Mouse (Mus musculus): ENCODE data around the gene Vpreb1. TPM values are rescaled to one million over a fixed set of nuclear protein-coding genes. Genes with fewer than 3 reads are reported as not detected.
"Not testable (repeated sequence)": the region's sequence is repeated elsewhere in the genome, so short reads cannot be mapped to it uniquely, and the experiment has no call there.

Gene Vpreb1
- polyA plus RNA-seq, 1 experiment from 2014 or later = 13.6 TPM

DNA sequence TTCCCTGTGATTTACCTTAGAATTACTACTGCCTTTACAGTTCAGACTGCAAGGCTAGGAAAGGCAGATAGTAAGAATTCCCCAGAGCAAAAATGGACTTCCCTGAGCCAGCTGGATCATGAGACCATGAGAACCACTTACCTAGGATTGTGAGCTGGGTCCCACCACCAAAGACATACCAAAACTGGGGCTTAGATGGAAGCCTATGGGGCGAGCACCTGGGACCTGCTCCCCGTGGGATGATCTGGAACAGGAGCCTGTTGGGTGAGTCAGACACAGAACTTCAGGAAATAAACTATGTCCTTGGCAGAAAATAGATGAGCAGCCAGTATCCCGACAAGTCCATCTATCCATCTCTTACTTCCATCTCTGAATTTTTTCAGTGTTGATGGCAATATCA, 8.4 kb downstream of the Vpreb1 start:
- DNase-seq (peak; percentile 5), ATAC-seq (no peak)
- H3K36me3 ChIP-seq (replicated peaks; ENCODE audit: insufficient read depth, low read length) = no peaks in the 10 kb centered on the region
- H3K27ac ChIP-seq (ENCODE audit: low read depth) = no peak overlapping the region
- H3K4me3 ChIP-seq (ENCODE audit: low read depth, low read length) = no peak overlapping the region; the same call in 1 of the 2 replicates
- TF ChIP-seq EP300 (IDR thresholded peaks at IDR 0.05; ENCODE audit: low read depth) = no peak
- TF ChIP-seq CTCF (IDR thresholded peaks at IDR 0.05; ENCODE audit: low read depth) = no peak
- peaks cover 16% of the 10 kb centered on the region for H3K4me1 ChIP-seq (ENCODE audit: insufficient read depth)
- no peak overlapping the region for H3K4me2 ChIP-seq (ENCODE audit: low read depth, low read length)
- WGBS (ENCODE audit: insufficient replicate concordance) = 62% methylated on average over 3 of the region's 3 CpGs
- H3K9me3 ChIP-seq (ENCODE audit: low read length) = no peaks in the 10 kb centered on the region
- H3K9ac ChIP-seq (replicated peaks) = no peak overlapping the region
- H3K27me3 ChIP-seq (ENCODE audit: insufficient read depth, low read length) = no peaks in the 10 kb centered on the region

DNA sequence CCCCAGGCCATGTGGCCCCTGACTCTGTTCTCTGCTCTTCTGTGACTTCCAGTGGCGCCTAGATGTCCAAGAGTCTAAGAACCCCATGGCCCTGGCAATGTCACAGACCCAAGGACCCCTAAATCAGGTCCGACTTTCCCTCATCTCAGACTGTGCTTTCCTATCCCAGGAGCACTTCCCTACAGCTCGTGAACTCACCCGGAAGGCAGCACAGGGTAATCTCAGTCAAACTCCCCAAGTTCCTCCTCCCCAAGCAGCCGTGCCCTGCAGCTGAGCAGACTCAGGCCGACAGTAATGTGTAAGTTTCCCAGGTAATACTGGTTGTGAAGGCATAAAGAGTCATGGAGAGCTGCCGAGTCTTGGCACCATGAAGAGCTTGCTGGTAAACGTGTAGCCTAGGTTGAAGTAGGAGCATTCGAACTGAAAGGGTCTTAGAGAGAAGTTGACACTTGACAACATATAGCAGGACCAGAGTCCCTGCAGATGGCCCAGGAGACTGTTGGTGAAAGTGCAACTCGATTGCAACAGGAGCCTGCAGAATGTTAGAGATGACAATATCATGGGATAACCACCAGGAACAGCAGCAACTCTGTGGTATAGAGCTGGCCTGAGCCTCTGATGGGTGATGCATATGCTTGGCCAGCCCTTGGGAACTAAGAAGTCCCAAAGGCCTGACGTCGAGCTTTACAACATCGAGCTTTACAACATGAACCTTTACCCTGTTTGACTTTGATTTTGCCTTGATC, 13.7 kb downstream of the Vpreb1 start:
- H3K4me3 ChIP-seq (ENCODE audit: low read depth, low read length) = no peak overlapping the region
- DNase-seq = peak; percentile 12
- H3K27ac ChIP-seq (ENCODE audit: low read depth) = peak overlapping the region; percentile 44; the same call in 1 of the 2 replicates
- no peaks in the 10 kb centered on the region for H3K36me3 ChIP-seq (replicated peaks; ENCODE audit: insufficient read depth, low read length)
- ATAC-seq = 0 out of 2 replicates have a peak, but pooled peaks have one; percentile 19
- TF ChIP-seq EP300 (IDR thresholded peaks at IDR 0.05; ENCODE audit: low read depth) = no peak
- TF ChIP-seq CTCF (IDR thresholded peaks at IDR 0.05; ENCODE audit: low read depth) = no peak
- no peak overlapping the region for H3K4me2 ChIP-seq (ENCODE audit: low read depth, low read length)
- no peak overlapping the region for H3K9ac ChIP-seq (replicated peaks)
- WGBS (ENCODE audit: insufficient replicate concordance) = 58% methylated on average over 13 of the region's 13 CpGs
- no peaks in the 10 kb centered on the region for H3K27me3 ChIP-seq (ENCODE audit: insufficient read depth, low read length)
- peaks cover 10% of the 10 kb centered on the region for H3K4me1 ChIP-seq (ENCODE audit: insufficient read depth)
- no peaks in the 10 kb centered on the region for H3K9me3 ChIP-seq (ENCODE audit: low read length)

DNA sequence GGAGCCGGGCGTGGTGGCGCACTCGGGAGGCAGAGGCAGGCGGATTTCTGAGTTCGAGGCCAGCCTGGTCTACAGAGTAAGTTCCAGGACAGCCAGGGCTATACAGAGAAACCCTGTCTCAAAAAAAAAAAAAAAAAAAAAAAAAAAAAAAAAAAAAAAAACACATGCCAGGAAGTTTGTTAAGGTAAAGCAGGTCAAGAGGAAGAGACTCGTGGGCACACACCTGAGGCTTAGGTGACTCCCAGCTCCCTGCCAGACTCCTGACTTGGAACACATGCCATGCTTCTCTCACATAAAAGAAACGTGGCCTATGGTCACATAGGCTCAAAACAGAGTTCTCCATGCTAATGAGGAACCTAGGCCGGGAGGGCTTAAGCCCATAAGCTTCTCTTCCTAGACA, 14.6 kb downstream of the Vpreb1 start:
- ATAC-seq = not testable (repeated sequence)

DNA sequence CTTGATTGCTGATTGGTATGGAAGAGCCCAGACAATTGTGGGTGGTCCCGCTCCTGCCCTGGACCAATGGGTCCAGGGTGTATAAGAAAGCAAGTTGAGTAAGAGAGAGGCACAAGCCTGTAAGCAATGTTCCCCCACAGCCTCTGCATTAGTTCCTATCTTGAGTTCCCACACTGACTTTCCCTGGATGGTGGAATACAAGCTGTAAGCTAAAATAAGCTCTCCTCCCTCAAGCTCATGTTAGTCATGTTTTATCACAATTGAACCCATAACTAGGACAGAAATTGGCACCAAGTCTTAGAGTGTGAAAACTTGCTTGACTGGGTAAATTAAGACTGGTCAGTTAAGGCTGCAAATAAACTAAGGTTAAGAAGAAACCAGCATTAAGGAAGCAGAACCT, 15.1 kb downstream of the Vpreb1 start:
- Histone ChIP-seq H3K36me3 (replicated peaks; ENCODE audit: insufficient read depth, low read length) (no peaks in the 10 kb centered on the region), H3K4me3 (ENCODE audit: low read depth, low read length) (no peak overlapping the region), H3K9ac (replicated peaks) (no peak overlapping the region), H3K27ac (ENCODE audit: low read depth) (no peak overlapping the region), H3K4me2 (ENCODE audit: low read depth, low read length) (no peak overlapping the region), H3K9me3 (ENCODE audit: low read length) (no peaks in the 10 kb centered on the region), H3K4me1 (ENCODE audit: insufficient read depth) (peaks cover 10% of the 10 kb centered on the region), H3K27me3 (ENCODE audit: insufficient read depth, low read length) (no peaks in the 10 kb centered on the region)
- WGBS (ENCODE audit: insufficient replicate concordance) = 85% methylated on average over 1 of the region's 1 CpGs
- DNase-seq (peak; percentile 7), ATAC-seq (no peak)
- TF ChIP-seq EP300 (IDR thresholded peaks at IDR 0.05; ENCODE audit: low read depth) = no peak
- no peak for TF ChIP-seq CTCF (IDR thresholded peaks at IDR 0.05; ENCODE audit: low read depth)

More for the DNA sequence above, 14.6 kb downstream of the Vpreb1 start:
- Histone ChIP-seq H3K27ac (ENCODE audit: low read depth) (peak overlapping the region; percentile 44; the same call in 1 of the 2 replicates), H3K4me1 (ENCODE audit: insufficient read depth) (peaks cover 10% of the 10 kb centered on the region)
- not testable (repeated sequence) for H3K9me3 ChIP-seq (ENCODE audit: low read length); DNase-seq; H3K4me2 ChIP-seq (ENCODE audit: low read depth, low read length); H3K9ac ChIP-seq (replicated peaks); H3K27me3 ChIP-seq (ENCODE audit: insufficient read depth, low read length); H3K4me3 ChIP-seq (ENCODE audit: low read depth, low read length); H3K36me3 ChIP-seq (replicated peaks; ENCODE audit: insufficient read depth, low read length)
- 69% methylated on average over 9 of the region's 9 CpGs for WGBS (ENCODE audit: insufficient replicate concordance)

DNA sequence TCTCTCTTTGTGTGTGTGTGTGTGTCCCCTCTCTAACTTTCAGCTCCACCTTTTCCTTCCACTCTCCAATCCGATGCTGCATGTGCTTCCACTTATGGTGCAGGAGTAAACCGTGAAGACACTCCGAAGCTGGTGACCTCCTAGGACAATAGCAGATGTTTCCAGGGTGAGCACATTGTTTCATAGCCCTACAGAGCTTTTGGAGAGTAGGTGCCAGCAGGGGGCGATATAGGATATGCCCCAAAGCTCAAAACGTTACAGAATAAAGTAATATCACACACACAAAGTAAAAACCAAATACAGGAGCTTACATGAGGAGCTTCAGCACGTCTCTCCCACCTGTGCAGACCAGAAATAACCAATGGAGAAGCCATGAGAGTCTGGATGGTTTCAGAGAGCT, 15.8 kb downstream of the Vpreb1 start:
- WGBS (ENCODE audit: insufficient replicate concordance) = 15% methylated on average over 6 of the region's 6 CpGs
- DNase-seq = peak; percentile 68

DNA sequence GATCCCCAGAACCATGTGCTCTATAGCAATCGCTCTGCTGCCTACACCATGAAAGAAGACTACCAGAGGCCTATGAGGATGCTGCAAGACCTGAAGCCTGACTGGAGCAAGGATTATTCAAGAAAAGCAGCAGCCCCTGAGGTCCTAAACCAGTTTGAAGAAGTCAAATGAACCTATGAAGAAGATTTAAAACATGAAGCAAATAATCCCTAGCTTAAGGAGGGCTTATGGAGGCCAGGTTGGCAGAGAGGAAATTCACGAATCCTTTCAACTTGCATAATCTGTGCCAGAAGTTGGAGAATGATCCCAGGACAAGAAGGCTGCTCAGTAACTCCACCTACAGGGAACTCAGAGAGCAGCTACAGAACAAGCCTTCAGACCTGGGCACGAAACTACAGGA, 18.2 kb downstream of the Vpreb1 start:
- ATAC-seq (no peak), DNase-seq (no peak)
- Histone ChIP-seq H3K27me3 (ENCODE audit: insufficient read depth, low read length) (no peaks in the 10 kb centered on the region), H3K4me1 (ENCODE audit: insufficient read depth) (peaks cover 5% of the 10 kb centered on the region), H3K27ac (ENCODE audit: low read depth) (no peak overlapping the region), H3K36me3 (replicated peaks; ENCODE audit: insufficient read depth, low read length) (no peaks in the 10 kb centered on the region), H3K4me3 (ENCODE audit: low read depth, low read length) (no peak overlapping the region), H3K4me2 (ENCODE audit: low read depth, low read length) (no peak overlapping the region), H3K9me3 (ENCODE audit: low read length) (no peaks in the 10 kb centered on the region), H3K9ac (replicated peaks) (no peak overlapping the region)
- 75% methylated on average over 3 of the region's 3 CpGs for WGBS (ENCODE audit: insufficient replicate concordance)
- TF ChIP-seq CTCF (IDR thresholded peaks at IDR 0.05; ENCODE audit: low read depth) (no peak), EP300 (IDR thresholded peaks at IDR 0.05; ENCODE audit: low read depth) (no peak)

More for the DNA sequence above, 15.8 kb downstream of the Vpreb1 start:
- H3K4me2 ChIP-seq (ENCODE audit: low read depth, low read length) = no peak overlapping the region
- H3K36me3 ChIP-seq (replicated peaks; ENCODE audit: insufficient read depth, low read length) = no peaks in the 10 kb centered on the region
- H3K9me3 ChIP-seq (ENCODE audit: low read length) = no peaks in the 10 kb centered on the region
- peaks cover 10% of the 10 kb centered on the region for H3K4me1 ChIP-seq (ENCODE audit: insufficient read depth)
- no peak overlapping the region for H3K4me3 ChIP-seq (ENCODE audit: low read depth, low read length)
- H3K27me3 ChIP-seq (ENCODE audit: insufficient read depth, low read length) = no peaks in the 10 kb centered on the region
- no peak overlapping the region for H3K9ac ChIP-seq (replicated peaks)
- H3K27ac ChIP-seq (ENCODE audit: low read depth) = no peak overlapping the region
- no peak; the same call in 1 of the 2 replicates for ATAC-seq
- peak; percentile 81 for TF ChIP-seq CTCF (IDR thresholded peaks at IDR 0.05; ENCODE audit: low read depth)
- no peak for TF ChIP-seq EP300 (IDR thresholded peaks at IDR 0.05; ENCODE audit: low read depth)
